Mouse (Mus musculus): Measurements from ENCODE around the gene Timm10. TPM values are rescaled to one million over a fixed set of nuclear protein-coding genes. Genes with fewer than 3 reads are reported as not detected.
A peak's percentile ranks its signal among the peaks of the same experiment; 100 is the strongest.

Gene Timm10
- polyA plus RNA-seq, 1 experiment from 2014 or later: 53.6 TPM

DNA sequence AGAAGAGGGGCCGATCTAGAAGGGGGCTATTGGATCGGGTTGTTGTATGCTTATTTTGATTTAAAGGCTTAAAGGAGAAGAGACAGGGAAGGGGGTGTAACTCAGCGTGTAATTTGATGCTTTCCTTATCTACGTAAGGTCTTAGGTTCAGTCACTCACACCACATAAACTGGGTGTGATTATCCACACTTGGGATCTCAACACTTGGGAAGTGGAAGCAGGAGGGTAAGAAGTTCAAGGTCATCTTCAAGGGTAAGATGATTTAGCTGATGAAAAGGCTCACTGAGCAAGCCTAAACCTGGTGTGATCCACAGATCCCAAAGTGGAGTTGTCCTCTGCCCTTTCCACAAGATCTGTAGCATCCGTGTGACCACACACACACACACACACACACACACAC, 20.3 kb upstream of the Timm10 start:
- 48% methylated on average over 5 of the region's 5 CpGs for WGBS
- Histone ChIP-seq H3K4me1 (ENCODE audit: control insufficient read depth, insufficient read depth, low read length) (0 out of 2 replicates have a peak, but pooled peaks cover 3% of the 10 kb centered on the region), H3K9ac (ENCODE audit: low read length) (no peak overlapping the region), H3K36me3 (ENCODE audit: control insufficient read depth, insufficient read depth, low read length) (no peaks in the 10 kb centered on the region), H3K9me3 (ENCODE audit: control insufficient read depth, low read length) (no peaks in the 10 kb centered on the region), H3K4me3 (ENCODE audit: low read depth, low read length) (no peak overlapping the region), H3K27me3 (ENCODE audit: control insufficient read depth, insufficient read depth, low read length) (no peaks in the 10 kb centered on the region), H3K27ac (replicated peaks; ENCODE audit: low read depth, low read length) (no peak overlapping the region), H3K4me2 (ENCODE audit: low read depth, severe bottlenecking) (no peak overlapping the region)
- no peak for ATAC-seq (ENCODE audit: insufficient number of reproducible peaks, low FRiP score, low TSS enrichment, low read depth)
- no peak for DNase-seq (ENCODE audit: low spot score)

DNA sequence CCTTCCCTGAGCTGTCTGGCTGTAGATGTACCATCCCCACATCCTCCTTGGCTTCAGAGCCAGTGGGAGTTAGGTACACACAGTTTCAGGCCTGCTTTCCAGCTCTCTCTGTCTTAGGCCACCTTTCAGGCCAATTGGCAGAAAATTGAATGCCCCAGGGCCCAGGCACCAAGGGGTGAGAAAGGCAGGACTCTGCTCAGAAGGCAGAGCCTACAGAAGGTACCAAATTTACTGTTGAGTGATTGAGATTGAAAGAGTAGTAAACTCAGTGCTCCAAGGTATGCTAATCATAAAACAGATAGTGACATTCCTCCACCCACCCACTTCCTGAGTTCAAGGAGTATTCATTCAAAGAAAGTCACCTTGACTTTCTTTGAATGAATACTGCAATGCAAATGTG, 17.5 kb upstream of the Timm10 start:
- no peak overlapping the region for H3K9ac ChIP-seq (ENCODE audit: low read length)
- no peaks in the 10 kb centered on the region for H3K27me3 ChIP-seq (ENCODE audit: control insufficient read depth, insufficient read depth, low read length)
- H3K9me3 ChIP-seq (ENCODE audit: control insufficient read depth, low read length): no peaks in the 10 kb centered on the region
- H3K27ac ChIP-seq (replicated peaks; ENCODE audit: low read depth, low read length): no peak overlapping the region
- ATAC-seq (ENCODE audit: insufficient number of reproducible peaks, low FRiP score, low TSS enrichment, low read depth): no peak
- no peak for DNase-seq (ENCODE audit: low spot score)
- H3K4me2 ChIP-seq (ENCODE audit: low read depth, severe bottlenecking): no peak overlapping the region
- no peaks in the 10 kb centered on the region for H3K36me3 ChIP-seq (ENCODE audit: control insufficient read depth, insufficient read depth, low read length)
- H3K4me3 ChIP-seq (ENCODE audit: low read depth, low read length): no peak overlapping the region
- 0 out of 2 replicates have a peak, but pooled peaks cover 3% of the 10 kb centered on the region for H3K4me1 ChIP-seq (ENCODE audit: control insufficient read depth, insufficient read depth, low read length)

DNA sequence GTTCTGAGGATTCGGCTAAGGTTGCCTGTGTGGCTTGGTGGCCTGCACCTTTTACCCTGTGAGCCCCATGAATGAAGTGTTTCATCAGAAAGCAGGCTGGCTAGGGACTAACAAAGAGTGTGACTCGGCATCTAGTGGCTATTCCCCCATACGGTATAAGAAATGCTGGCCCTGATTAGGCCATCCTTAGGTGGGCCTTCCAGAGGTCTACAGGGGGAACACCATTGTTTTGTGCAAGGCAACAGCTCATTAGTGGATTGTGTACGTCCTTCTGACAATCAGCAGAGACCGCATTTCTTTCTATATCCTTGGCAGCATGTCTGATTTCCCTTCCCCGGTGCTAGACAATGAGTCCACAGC, 16.3 kb upstream of the Timm10 start:
- Histone ChIP-seq H3K36me3 (ENCODE audit: control insufficient read depth, insufficient read depth, low read length) (no peaks in the 10 kb centered on the region), H3K4me3 (ENCODE audit: low read depth, low read length) (no peak overlapping the region), H3K27me3 (ENCODE audit: control insufficient read depth, insufficient read depth, low read length) (no peaks in the 10 kb centered on the region), H3K4me1 (ENCODE audit: control insufficient read depth, insufficient read depth, low read length) (0 out of 2 replicates have a peak, but pooled peaks cover 3% of the 10 kb centered on the region), H3K4me2 (ENCODE audit: low read depth, severe bottlenecking) (peak overlapping the region; percentile 32; the same call in 1 of the 2 replicates), H3K9ac (ENCODE audit: low read length) (no peak overlapping the region), H3K9me3 (ENCODE audit: control insufficient read depth, low read length) (no peaks in the 10 kb centered on the region), H3K27ac (replicated peaks; ENCODE audit: low read depth, low read length) (no peak overlapping the region)
- DNase-seq (ENCODE audit: low spot score): no peak
- no peak for ATAC-seq (ENCODE audit: insufficient number of reproducible peaks, low FRiP score, low TSS enrichment, low read depth)
- 83% methylated on average over 6 of the region's 6 CpGs for WGBS

DNA sequence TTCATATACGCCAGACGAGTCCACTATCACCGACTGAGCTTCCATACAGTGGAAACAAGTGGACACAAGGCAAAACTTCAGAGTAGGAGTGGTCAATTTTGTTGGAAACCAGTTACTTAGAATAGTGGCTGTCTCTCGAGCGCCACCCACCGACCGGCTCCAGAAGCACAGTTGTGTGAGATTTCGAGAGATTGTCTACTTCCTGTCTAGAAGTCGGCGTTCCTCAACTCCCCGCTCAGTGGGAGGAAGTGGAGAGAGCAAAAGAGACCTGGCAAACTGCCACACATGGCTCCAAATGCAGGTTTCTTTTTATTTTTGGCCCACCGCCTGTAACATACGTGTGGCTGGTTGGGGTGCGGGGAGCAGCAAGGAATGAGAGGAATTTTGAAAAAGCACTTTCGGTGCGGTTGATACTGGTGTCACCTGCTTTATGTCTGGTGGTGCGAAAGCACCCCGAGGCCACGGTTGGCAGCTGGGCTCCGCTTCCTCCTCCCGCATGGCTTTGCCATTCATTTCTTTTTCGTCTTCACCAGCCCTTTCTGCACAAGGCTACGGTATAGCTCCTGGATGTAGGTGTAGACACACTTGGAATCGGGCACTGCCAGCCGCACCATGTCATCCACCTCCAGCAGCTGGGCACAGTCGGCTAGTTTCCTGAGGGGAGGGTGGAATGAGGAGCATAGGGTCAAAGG, 15.8 kb upstream of the Timm10 start:
- H3K9ac ChIP-seq (ENCODE audit: low read length): no peak overlapping the region

DNA sequence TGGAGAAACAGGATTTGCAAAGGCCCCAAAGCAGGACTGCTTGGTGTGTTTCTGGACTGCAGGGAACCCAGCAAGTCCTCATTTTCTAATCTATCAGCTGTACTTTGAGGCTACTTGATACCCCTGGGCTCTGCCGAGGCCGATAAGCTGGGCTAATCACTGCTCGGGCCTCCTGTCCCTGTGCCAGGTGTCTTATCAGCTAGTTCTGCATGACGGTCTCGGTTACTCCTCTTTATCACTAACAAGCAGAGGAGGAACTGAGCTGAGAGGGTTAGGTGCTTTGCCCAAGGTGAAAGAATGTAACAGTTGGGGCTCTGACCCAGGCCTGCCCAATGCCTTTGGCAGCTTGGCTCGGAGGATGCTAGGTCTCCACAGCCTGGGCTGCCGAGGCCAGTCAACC, 14.9 kb upstream of the Timm10 start:
- ATAC-seq (ENCODE audit: insufficient number of reproducible peaks, low FRiP score, low TSS enrichment, low read depth): no peak
- no peak overlapping the region for H3K9ac ChIP-seq (ENCODE audit: low read length)
- no peaks in the 10 kb centered on the region for H3K9me3 ChIP-seq (ENCODE audit: control insufficient read depth, low read length)
- 84% methylated on average over 7 of the region's 7 CpGs for WGBS
- no peak overlapping the region for H3K27ac ChIP-seq (replicated peaks; ENCODE audit: low read depth, low read length)
- H3K4me2 ChIP-seq (ENCODE audit: low read depth, severe bottlenecking): no peak overlapping the region
- H3K36me3 ChIP-seq (ENCODE audit: control insufficient read depth, insufficient read depth, low read length): no peaks in the 10 kb centered on the region
- H3K4me3 ChIP-seq (ENCODE audit: low read depth, low read length): no peak overlapping the region
- DNase-seq (ENCODE audit: low spot score): no peak
- 0 out of 2 replicates have a peak, but pooled peaks cover 3% of the 10 kb centered on the region for H3K4me1 ChIP-seq (ENCODE audit: control insufficient read depth, insufficient read depth, low read length)
- no peaks in the 10 kb centered on the region for H3K27me3 ChIP-seq (ENCODE audit: control insufficient read depth, insufficient read depth, low read length)

More for the DNA sequence above, 15.8 kb upstream of the Timm10 start:
- peak; percentile 40; the same call in 1 of the 2 replicates for ATAC-seq (ENCODE audit: insufficient number of reproducible peaks, low FRiP score, low TSS enrichment, low read depth)
- Histone ChIP-seq H3K4me3 (ENCODE audit: low read depth, low read length) (no peak overlapping the region), H3K27ac (replicated peaks; ENCODE audit: low read depth, low read length) (no peak overlapping the region; the same call in 1 of the 2 replicates), H3K9me3 (ENCODE audit: control insufficient read depth, low read length) (no peaks in the 10 kb centered on the region), H3K4me2 (ENCODE audit: low read depth, severe bottlenecking) (peak overlapping the region; percentile 32; the same call in 1 of the 2 replicates), H3K4me1 (ENCODE audit: control insufficient read depth, insufficient read depth, low read length) (0 out of 2 replicates have a peak, but pooled peaks cover 3% of the 10 kb centered on the region), H3K36me3 (ENCODE audit: control insufficient read depth, insufficient read depth, low read length) (no peaks in the 10 kb centered on the region), H3K27me3 (ENCODE audit: control insufficient read depth, insufficient read depth, low read length) (no peaks in the 10 kb centered on the region)
- WGBS: 41% methylated on average over 26 of the region's 26 CpGs
- DNase-seq (ENCODE audit: low spot score): peak; percentile 92

DNA sequence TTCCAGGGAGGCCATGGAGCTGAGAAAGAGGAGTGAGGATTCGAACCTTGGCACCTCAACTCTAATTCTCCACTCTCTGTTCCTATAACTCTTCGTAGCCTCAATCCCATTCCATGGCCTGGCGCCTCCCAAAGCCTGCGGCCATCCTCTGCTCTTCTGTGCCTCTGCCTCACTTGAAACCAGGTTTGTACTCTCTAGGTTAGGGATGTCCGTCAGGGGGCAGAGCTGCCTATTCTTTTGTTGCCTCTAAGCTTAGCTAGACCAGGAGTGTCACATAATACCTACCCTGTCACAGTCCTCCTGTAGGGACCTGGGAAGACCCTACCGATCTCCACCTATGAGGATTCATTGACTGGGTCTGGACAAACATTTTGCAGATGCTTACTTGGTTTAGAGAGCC, 14.1 kb upstream of the Timm10 start:
- no peak overlapping the region for H3K27ac ChIP-seq (replicated peaks; ENCODE audit: low read depth, low read length)
- WGBS: 78% methylated on average over 6 of the region's 6 CpGs
- ATAC-seq (ENCODE audit: insufficient number of reproducible peaks, low FRiP score, low TSS enrichment, low read depth): no peak

DNA sequence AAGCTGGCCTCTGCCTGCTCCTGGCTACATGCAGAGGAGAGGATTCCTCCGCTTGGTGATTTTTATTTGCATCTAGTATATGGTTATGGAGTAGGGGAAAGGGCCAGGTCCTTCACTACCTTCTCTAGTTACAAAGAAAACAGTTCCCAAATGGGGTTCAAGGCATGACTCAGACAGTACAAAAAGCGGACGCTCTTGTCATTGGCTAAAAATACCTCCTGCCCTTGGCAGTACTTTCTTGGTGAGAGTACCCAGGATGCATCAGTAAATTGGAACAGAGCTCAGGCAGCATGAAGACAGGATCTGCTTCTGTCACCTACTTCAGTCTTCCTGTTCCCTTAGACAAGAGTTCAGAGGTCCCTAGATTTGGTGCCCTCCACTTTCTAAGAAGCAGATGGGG, 6.9 kb upstream of the Timm10 start:
- no peak overlapping the region for H3K4me2 ChIP-seq (ENCODE audit: low read depth, severe bottlenecking)
- H3K9me3 ChIP-seq (ENCODE audit: control insufficient read depth, low read length): no peaks in the 10 kb centered on the region
- no peak overlapping the region for H3K27ac ChIP-seq (replicated peaks; ENCODE audit: low read depth, low read length)
- no peak overlapping the region for H3K4me3 ChIP-seq (ENCODE audit: low read depth, low read length)
- ATAC-seq (ENCODE audit: insufficient number of reproducible peaks, low FRiP score, low TSS enrichment, low read depth): no peak
- H3K36me3 ChIP-seq (ENCODE audit: control insufficient read depth, insufficient read depth, low read length): no peaks in the 10 kb centered on the region
- 67% methylated on average over 3 of the region's 3 CpGs for WGBS
- H3K9ac ChIP-seq (ENCODE audit: low read length): no peak overlapping the region
- DNase-seq (ENCODE audit: low spot score): no peak
- no peaks in the 10 kb centered on the region for H3K27me3 ChIP-seq (ENCODE audit: control insufficient read depth, insufficient read depth, low read length)
- no peaks in the 10 kb centered on the region for H3K4me1 ChIP-seq (ENCODE audit: control insufficient read depth, insufficient read depth, low read length)

More for the DNA sequence above, 14.1 kb upstream of the Timm10 start:
- H3K9ac ChIP-seq (ENCODE audit: low read length): no peak overlapping the region
- no peaks in the 10 kb centered on the region for H3K9me3 ChIP-seq (ENCODE audit: control insufficient read depth, low read length)
- H3K27me3 ChIP-seq (ENCODE audit: control insufficient read depth, insufficient read depth, low read length): no peaks in the 10 kb centered on the region
- no peak for DNase-seq (ENCODE audit: low spot score)
- H3K4me3 ChIP-seq (ENCODE audit: low read depth, low read length): no peak overlapping the region
- no peaks in the 10 kb centered on the region for H3K36me3 ChIP-seq (ENCODE audit: control insufficient read depth, insufficient read depth, low read length)
- 0 out of 2 replicates have a peak, but pooled peaks cover 3% of the 10 kb centered on the region for H3K4me1 ChIP-seq (ENCODE audit: control insufficient read depth, insufficient read depth, low read length)
- no peak overlapping the region for H3K4me2 ChIP-seq (ENCODE audit: low read depth, severe bottlenecking)

DNA sequence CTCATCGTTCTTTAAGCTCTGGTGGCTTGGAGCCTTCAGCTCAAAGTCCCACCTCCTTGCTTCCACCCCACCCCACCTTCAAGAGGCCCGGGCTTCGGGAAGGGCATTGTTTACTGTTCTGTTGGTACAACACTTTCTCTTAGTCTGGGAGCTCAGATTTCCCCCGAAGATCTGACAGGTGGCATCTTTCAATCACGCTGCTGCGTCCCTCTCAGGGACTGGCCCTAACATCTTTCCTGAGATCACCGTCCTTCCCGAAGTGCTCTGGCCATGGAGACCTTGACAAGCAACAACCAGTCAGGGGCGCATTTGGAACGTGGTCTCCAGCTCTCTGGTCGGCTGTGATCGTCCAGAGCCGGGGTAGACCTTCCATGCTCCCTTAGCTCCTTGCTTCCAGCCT, 4.2 kb upstream of the Timm10 start, which contains the start of gene Smtnl1:
Gene Smtnl1, minus strand, starts transcription at position 101 of the 400 bp plus-strand sequence.
- Histone ChIP-seq H3K9ac (ENCODE audit: low read length) (no peak within 1 kb of the TSS), H3K4me1 (ENCODE audit: control insufficient read depth, insufficient read depth, low read length) (peaks cover 2% of the 10 kb centered on the region; the same call in 1 of the 2 replicates), H3K27ac (replicated peaks; ENCODE audit: low read depth, low read length) (no peak within 1 kb of the TSS), H3K4me3 (ENCODE audit: low read depth, low read length) (no peak within 1 kb of the TSS), H3K9me3 (ENCODE audit: control insufficient read depth, low read length) (no peaks in the 10 kb centered on the region), H3K4me2 (ENCODE audit: low read depth, severe bottlenecking) (no peak within 1 kb of the TSS), H3K27me3 (ENCODE audit: control insufficient read depth, insufficient read depth, low read length) (no peaks in the 10 kb centered on the region), H3K36me3 (ENCODE audit: control insufficient read depth, insufficient read depth, low read length) (no peaks in the 10 kb centered on the region)
- no peak for DNase-seq (ENCODE audit: low spot score)
- WGBS: 66% methylated on average over 13 of the region's 13 CpGs
- no peak for ATAC-seq (ENCODE audit: insufficient number of reproducible peaks, low FRiP score, low TSS enrichment, low read depth)
